Mouse (Mus musculus) embryo, embryonic 9.5 days (tissue): Measurements from ENCODE around the gene Dennd1a.
A peak's percentile ranks its signal among the peaks of the same experiment; 100 is the strongest.

ENCODE experiments used
- DNase-seq: peaks from one replicate; pipeline ENCODE4 v3.0.0-alpha.2; 2017; ENCODE audit errors: extremely low spot score

Dennd1a gene

DNA sequence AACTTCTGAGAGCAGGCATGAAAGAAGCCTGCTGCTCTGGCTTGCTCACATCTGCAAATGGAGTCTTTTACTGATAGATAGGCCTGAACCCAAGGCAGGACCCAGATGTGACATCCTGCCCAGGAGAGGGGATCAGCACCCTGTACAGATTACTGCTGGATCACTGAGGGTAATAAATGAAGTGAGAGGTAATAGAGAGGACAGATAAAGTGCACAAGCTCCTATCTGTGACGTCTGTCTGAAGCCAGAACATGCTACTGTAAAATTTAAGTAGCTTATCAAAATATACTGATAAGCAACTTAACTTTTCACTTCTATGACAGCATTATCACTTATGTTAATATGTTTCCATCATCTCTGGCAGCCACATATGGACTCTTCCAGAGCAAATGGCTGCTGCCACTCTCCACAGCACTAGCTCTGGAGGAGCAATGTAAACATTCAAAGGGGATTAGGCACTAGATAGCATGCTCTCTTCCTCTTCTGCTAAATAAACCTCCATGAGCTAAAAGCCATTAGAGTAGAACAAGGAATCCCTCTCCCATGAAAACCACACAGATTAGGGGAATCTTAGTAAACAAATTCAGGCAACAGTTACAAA, 235.6 kb downstream of the Dennd1a start:
- DNase-seq, result no peak

- DNase-seq, result no peak
These were observed 238.2 kb downstream of the Dennd1a start for GRCm38 (mm10) chr2:38048996-38049395.

DNA sequence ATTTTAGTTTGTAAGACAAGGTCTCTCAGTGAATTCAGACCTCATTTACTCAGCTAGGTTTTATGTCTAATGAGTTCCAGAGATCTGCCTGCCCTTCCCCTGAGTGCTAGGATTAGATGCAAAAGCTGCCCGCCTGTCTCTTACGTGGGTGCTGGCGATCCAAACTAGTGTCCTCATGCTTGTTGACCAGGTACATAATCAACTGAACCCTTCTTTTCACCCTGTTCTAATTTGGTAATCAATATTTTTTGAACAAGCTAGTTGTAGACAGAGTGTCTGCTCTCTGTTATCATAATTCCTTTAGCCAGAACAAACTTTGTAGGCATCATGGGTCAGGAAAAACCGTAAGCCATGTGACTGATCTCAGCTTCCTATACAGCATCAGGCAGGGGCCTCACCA, 241.9 kb downstream of the Dennd1a start:
- no peak for DNase-seq

- DNase-seq, result peak; percentile 25
These were observed 246.3 kb downstream of the Dennd1a start for GRCm38 (mm10) chr2:38040845-38041244.

GRCm38 (mm10) chr2:38039621-38040020, 247.6 kb downstream of the Dennd1a start:
- DNase-seq, result no peak

- no peak for DNase-seq
These were observed 258.9 kb downstream of the Dennd1a start for GRCm38 (mm10) chr2:38028317-38028716.

DNA sequence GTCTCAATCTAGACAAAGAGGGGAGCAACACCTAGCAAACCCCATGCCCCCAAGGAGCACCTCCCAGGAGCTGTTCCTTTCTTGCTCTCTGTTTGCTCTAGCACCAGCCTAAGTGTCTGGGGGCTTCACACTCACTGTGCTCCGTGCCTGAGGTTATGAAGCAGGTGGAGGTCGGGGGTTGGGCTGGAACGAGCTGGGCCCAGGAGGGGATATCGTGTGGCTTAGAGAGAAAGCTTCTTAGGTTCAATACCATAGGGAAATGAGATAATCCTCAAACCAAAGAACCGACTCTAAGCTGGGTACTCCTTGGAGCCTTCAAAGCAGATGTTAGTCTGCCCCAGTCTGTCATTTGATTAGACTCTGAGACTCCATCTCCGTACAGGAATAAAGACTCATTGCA, 261.6 kb downstream of the Dennd1a start:
- DNase-seq, result no peak

GRCm38 (mm10) chr2:38023741-38024130, 263.5 kb downstream of the Dennd1a start:
- no peak for DNase-seq

DNA sequence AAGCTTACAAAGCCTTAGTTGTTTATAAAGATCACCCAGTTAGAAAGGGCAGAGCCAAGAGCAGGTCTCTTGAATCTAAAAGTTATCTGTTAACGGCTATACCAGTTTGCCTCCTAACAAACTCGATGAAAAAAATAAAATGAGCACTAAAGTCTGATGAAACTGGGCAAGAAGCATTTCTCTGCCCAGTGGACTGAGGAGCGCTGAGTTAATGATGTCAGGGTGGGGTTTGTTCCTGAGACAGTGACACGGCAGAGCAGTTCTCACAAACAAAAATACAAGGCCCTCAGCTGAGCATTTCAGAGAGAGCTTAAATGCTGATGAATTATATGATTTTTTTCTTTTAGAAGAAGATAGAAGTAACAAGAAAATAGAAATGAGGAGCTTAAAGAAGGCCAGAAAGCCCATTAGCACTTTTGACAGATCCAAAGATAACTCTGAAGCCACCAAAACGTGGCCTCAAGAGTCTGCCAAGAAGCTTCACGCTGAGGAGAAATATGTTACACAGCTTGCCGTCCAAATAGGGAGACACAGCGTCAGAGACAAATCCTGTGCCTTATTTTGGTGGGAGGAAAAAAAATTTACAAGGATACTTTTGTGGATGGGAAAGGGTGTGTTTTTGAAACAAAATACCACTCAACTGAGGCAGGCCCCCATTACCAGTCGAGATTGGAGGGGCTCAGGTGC, 264.0 kb downstream of the Dennd1a start:
- no peak for DNase-seq

- DNase-seq, result no peak
These were observed 266.0 kb downstream of the Dennd1a start for GRCm38 (mm10) chr2:38021166-38021565.

DNA sequence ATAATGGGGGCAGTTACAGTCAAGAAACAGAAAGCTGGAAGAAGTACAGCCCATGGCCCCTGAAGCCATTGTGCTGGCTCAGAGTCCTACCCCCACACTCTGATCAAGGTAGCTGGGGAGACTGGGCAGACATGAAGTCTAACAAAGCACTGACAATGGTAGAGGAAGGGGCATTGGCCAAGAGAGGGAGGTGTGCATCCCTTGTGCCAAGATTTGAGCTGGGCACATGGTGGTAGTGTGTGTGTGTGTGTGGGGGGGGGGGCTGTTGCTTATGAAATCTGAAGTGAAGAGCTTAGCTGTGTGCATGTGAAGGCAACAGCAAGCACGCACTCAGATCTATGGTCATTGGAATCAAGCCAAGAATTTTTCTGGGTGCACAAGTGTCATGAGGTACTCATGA, 272.5 kb downstream of the Dennd1a start:
- no peak for DNase-seq

- no peak for DNase-seq
These were observed 273.3 kb downstream of the Dennd1a start for GRCm38 (mm10) chr2:38013839-38014365.

GRCm38 (mm10) chr2:38007238-38007637, 280.0 kb downstream of the Dennd1a start:
- DNase-seq, result no peak

DNA sequence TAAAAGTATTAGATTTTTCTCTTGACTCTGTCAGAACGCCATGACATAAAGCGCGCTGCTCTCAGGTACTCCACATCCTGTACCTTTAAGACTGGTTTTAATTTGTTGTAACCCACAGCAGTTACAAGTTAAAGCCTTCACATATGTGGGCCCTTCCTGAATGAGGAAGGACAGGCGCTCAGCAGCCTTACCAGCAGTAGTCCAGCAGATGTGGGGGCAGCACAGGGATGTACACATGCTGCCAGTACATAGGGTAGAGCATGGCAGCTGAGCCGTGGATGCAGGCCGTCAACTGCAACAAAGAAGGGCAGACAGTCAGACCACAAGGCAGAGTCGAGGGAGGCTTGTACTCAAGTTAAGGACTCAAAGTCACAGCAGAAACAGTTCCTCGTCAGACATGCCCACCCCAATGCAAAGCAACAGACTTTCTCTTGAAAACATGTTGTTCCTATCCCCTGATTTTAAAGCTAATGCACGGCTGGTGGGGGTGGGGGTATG, 284.0 kb downstream of the Dennd1a start:
- no peak for DNase-seq

GRCm38 (mm10) chr2:38001004-38001403, 286.2 kb downstream of the Dennd1a start:
- DNase-seq, result no peak

- no peak for DNase-seq
These were observed 289.2 kb downstream of the Dennd1a start for GRCm38 (mm10) chr2:37997966-37998365.

- no peak for DNase-seq
These were observed 298.1 kb downstream of the Dennd1a start for GRCm38 (mm10) chr2:37989091-37989490.

GRCm38 (mm10) chr2:37988301-37988700, 298.9 kb downstream of the Dennd1a start:
- no peak for DNase-seq

GRCm38 (mm10) chr2:37985690-37986222, 301.4 kb downstream of the Dennd1a start:
- DNase-seq, result peak; percentile 32

- no peak for DNase-seq
These were observed 304.5 kb downstream of the Dennd1a start for GRCm38 (mm10) chr2:37982714-37983113.

- DNase-seq, result no peak
These were observed 305.4 kb downstream of the Dennd1a start for GRCm38 (mm10) chr2:37981562-37982403.

GRCm38 (mm10) chr2:37974201-37974600, 313.0 kb downstream of the Dennd1a start:
- DNase-seq, result no peak
